Mouse (Mus musculus) small intestine, adult 2 months (tissue): ENCODE results near the gene Tbc1d2b.

Experiments
- CTCF ChIP-seq: fragments of 200-500 bp; IDR thresholded peaks from 2 replicates; pipeline ENCODE4 v1.5.1; 2012; ENCODE audit warnings: low read depth, mild to moderate bottlenecking, control low read depth, inconsistent platforms, low read length, moderate library complexity, mixed read lengths; ENCODE audit not compliant: insufficient replicate concordance, insufficient read length; ENCODE audit errors: extremely low read depth
- POLR2A ChIP-seq: fragments of 200-500 bp; IDR thresholded peaks from 2 replicates; pipeline ENCODE4 v1.6.1; 2012; ENCODE audit warnings: low read depth, mild to moderate bottlenecking, control low read depth, inconsistent platforms, low read length, moderate library complexity

GRCm38 (mm10) chr9:90260079-90260478, 10.5 kb downstream of the Tbc1d2b start:
- TF ChIP-seq CTCF (no peak), POLR2A (no peak)
